Mouse (Mus musculus): ENCODE data around the gene Msl3l2. TPM values are rescaled to one million over a fixed set of nuclear protein-coding genes. Genes with fewer than 3 reads are reported as not detected.

Gene Msl3l2
- polyA plus RNA-seq, 1 experiment from 2014 or later, result 0.80 TPM

- ATAC-seq (no peak), DNase-seq (no peak)
- TF ChIP-seq CTCF (IDR thresholded peaks at IDR 0.05; ENCODE audit: low read depth) (no peak), EP300 (IDR thresholded peaks at IDR 0.05; ENCODE audit: low read depth) (no peak)
- Histone ChIP-seq H3K4me1 (ENCODE audit: insufficient read depth) (no peaks in the 10 kb centered on the region), H3K27ac (ENCODE audit: low read depth) (no peak overlapping the region), H3K9ac (replicated peaks) (no peak overlapping the region), H3K4me2 (ENCODE audit: low read depth, low read length) (no peak overlapping the region), H3K9me3 (ENCODE audit: low read length) (no peaks in the 10 kb centered on the region), H3K27me3 (ENCODE audit: insufficient read depth, low read length) (no peaks in the 10 kb centered on the region), H3K4me3 (ENCODE audit: low read depth, low read length) (no peak overlapping the region), H3K36me3 (replicated peaks; ENCODE audit: insufficient read depth, low read length) (no peaks in the 10 kb centered on the region)
- WGBS (ENCODE audit: insufficient replicate concordance), result 83% methylated on average over 1 of the region's 1 CpGs
These were observed 20.3 kb downstream of the Msl3l2 start for GRCm38 (mm10) chr10:56126972-56127371.

DNA sequence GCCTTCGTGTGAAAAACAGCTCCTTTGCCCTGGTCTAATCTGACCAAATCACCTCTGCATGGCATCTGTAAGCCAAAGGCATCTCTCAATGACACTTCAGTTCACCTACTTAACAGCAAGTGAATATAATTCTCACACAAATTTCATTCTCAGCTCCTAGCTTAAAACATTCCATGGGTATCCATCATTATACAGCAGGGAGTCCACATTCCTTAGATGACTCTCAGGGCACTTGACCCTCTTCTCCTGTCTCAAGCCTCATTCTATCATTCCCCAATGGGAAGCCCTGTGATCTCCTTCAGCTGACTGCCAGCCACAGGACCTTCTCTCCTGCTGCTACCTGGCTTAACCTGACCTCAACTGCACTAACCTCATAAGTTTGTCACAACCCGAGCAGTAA is 22.9 kb downstream of the Msl3l2 start:
- Histone ChIP-seq H3K4me1 (ENCODE audit: insufficient read depth) (no peaks in the 10 kb centered on the region), H3K9ac (replicated peaks) (no peak overlapping the region), H3K4me3 (ENCODE audit: low read depth, low read length) (no peak overlapping the region), H3K27me3 (ENCODE audit: insufficient read depth, low read length) (no peaks in the 10 kb centered on the region), H3K36me3 (replicated peaks; ENCODE audit: insufficient read depth, low read length) (no peaks in the 10 kb centered on the region), H3K4me2 (ENCODE audit: low read depth, low read length) (no peak overlapping the region), H3K27ac (ENCODE audit: low read depth) (no peak overlapping the region), H3K9me3 (ENCODE audit: low read length) (no peaks in the 10 kb centered on the region)
- 79% methylated on average over 2 of the region's 2 CpGs for WGBS (ENCODE audit: insufficient replicate concordance)
- no peak for DNase-seq
- TF ChIP-seq EP300 (IDR thresholded peaks at IDR 0.05; ENCODE audit: low read depth), result no peak
- TF ChIP-seq CTCF (IDR thresholded peaks at IDR 0.05; ENCODE audit: low read depth), result no peak
- no peak for ATAC-seq

GRCm38 (mm10) chr10:56137191-56137590 is 30.5 kb downstream of the Msl3l2 start:
- Histone ChIP-seq H3K9ac (replicated peaks) (no peak overlapping the region), H3K4me3 (ENCODE audit: low read depth, low read length) (no peak overlapping the region), H3K9me3 (ENCODE audit: low read length) (no peaks in the 10 kb centered on the region), H3K27me3 (ENCODE audit: insufficient read depth, low read length) (no peaks in the 10 kb centered on the region), H3K27ac (ENCODE audit: low read depth) (no peak overlapping the region), H3K4me2 (ENCODE audit: low read depth, low read length) (no peak overlapping the region), H3K4me1 (ENCODE audit: insufficient read depth) (no peaks in the 10 kb centered on the region), H3K36me3 (replicated peaks; ENCODE audit: insufficient read depth, low read length) (no peaks in the 10 kb centered on the region)
- DNase-seq (no peak), ATAC-seq (no peak)
- TF ChIP-seq CTCF (IDR thresholded peaks at IDR 0.05; ENCODE audit: low read depth), result no peak
- TF ChIP-seq EP300 (IDR thresholded peaks at IDR 0.05; ENCODE audit: low read depth), result no peak
- 75% methylated on average over 5 of the region's 5 CpGs for WGBS (ENCODE audit: insufficient replicate concordance)

- H3K4me3 ChIP-seq (ENCODE audit: low read depth, low read length), result no peak overlapping the region
- WGBS (ENCODE audit: insufficient replicate concordance), result 85% methylated on average over 3 of the region's 3 CpGs
- no peak overlapping the region for H3K4me2 ChIP-seq (ENCODE audit: low read depth, low read length)
- H3K27ac ChIP-seq (ENCODE audit: low read depth), result no peak overlapping the region
- H3K4me1 ChIP-seq (ENCODE audit: insufficient read depth), result no peaks in the 10 kb centered on the region
- H3K36me3 ChIP-seq (replicated peaks; ENCODE audit: insufficient read depth, low read length), result no peaks in the 10 kb centered on the region
- H3K9me3 ChIP-seq (ENCODE audit: low read length), result no peaks in the 10 kb centered on the region
- no peak for DNase-seq
- no peak overlapping the region for H3K9ac ChIP-seq (replicated peaks)
- TF ChIP-seq CTCF (IDR thresholded peaks at IDR 0.05; ENCODE audit: low read depth) (no peak), EP300 (IDR thresholded peaks at IDR 0.05; ENCODE audit: low read depth) (no peak)
- no peaks in the 10 kb centered on the region for H3K27me3 ChIP-seq (ENCODE audit: insufficient read depth, low read length)
- no peak for ATAC-seq
These were observed 42.2 kb downstream of the Msl3l2 start for GRCm38 (mm10) chr10:56148920-56149319.

GRCm38 (mm10) chr10:56156956-56157355 is 50.2 kb downstream of the Msl3l2 start:
- no peaks in the 10 kb centered on the region for H3K9me3 ChIP-seq (ENCODE audit: low read length)
- no peaks in the 10 kb centered on the region for H3K4me1 ChIP-seq (ENCODE audit: insufficient read depth)
- no peak for DNase-seq
- 65% methylated on average over 3 of the region's 3 CpGs for WGBS (ENCODE audit: insufficient replicate concordance)
- no peak for TF ChIP-seq EP300 (IDR thresholded peaks at IDR 0.05; ENCODE audit: low read depth)
- no peak for TF ChIP-seq CTCF (IDR thresholded peaks at IDR 0.05; ENCODE audit: low read depth)
- no peaks in the 10 kb centered on the region for H3K27me3 ChIP-seq (ENCODE audit: insufficient read depth, low read length)
- H3K9ac ChIP-seq (replicated peaks), result no peak overlapping the region
- no peak overlapping the region for H3K4me3 ChIP-seq (ENCODE audit: low read depth, low read length)
- no peak overlapping the region for H3K4me2 ChIP-seq (ENCODE audit: low read depth, low read length)
- ATAC-seq, result no peak
- no peaks in the 10 kb centered on the region for H3K36me3 ChIP-seq (replicated peaks; ENCODE audit: insufficient read depth, low read length)
- no peak overlapping the region for H3K27ac ChIP-seq (ENCODE audit: low read depth)

DNA sequence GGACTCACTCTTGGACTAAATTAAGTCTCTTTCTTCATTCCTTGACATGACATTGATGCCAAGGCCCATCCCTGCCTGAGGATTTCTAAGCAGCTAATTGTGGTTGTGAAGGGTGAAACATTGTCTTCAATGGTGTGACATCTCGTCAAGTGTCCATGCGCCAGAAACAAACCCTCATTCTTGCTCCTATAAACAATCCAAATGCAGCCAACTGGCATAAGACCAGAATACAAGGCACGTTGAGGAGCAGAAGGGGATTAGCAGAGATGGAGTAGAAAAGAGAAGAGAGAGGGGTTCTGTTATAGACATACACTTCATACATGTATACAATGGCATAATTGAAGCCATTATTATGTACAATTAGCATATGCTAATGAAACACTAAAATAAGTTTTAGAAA is 51.5 kb downstream of the Msl3l2 start:
- Histone ChIP-seq H3K9me3 (ENCODE audit: low read length) (no peaks in the 10 kb centered on the region), H3K36me3 (replicated peaks; ENCODE audit: insufficient read depth, low read length) (no peaks in the 10 kb centered on the region), H3K9ac (replicated peaks) (no peak overlapping the region), H3K4me1 (ENCODE audit: insufficient read depth) (no peaks in the 10 kb centered on the region), H3K4me3 (ENCODE audit: low read depth, low read length) (no peak overlapping the region), H3K27me3 (ENCODE audit: insufficient read depth, low read length) (no peaks in the 10 kb centered on the region), H3K4me2 (ENCODE audit: low read depth, low read length) (no peak overlapping the region), H3K27ac (ENCODE audit: low read depth) (no peak overlapping the region)
- DNase-seq (no peak), ATAC-seq (no peak)
- 85% methylated on average over 3 of the region's 3 CpGs for WGBS (ENCODE audit: insufficient replicate concordance)
- no peak for TF ChIP-seq CTCF (IDR thresholded peaks at IDR 0.05; ENCODE audit: low read depth)
- no peak for TF ChIP-seq EP300 (IDR thresholded peaks at IDR 0.05; ENCODE audit: low read depth)

DNA sequence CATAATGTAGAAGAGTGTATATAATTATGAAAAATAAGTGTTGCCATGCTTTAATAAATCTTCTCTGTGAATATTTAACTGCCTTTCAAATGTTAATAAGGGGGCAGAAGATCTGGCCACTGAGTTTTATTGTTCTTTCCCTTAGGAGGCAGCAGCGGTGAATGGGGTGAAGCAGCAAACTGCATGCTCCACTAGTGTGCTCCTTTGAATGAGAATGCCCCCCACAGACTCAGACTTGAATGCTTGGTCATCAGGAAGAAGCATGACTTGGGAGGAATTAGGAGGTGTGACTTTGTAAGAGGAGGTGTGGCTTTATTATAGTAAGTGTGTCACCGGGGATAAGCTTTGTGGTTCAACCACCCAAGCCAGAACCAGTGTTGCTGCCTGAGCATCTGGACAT is 52.0 kb downstream of the Msl3l2 start:
- Histone ChIP-seq H3K4me1 (ENCODE audit: insufficient read depth) (no peaks in the 10 kb centered on the region), H3K9me3 (ENCODE audit: low read length) (no peaks in the 10 kb centered on the region), H3K4me2 (ENCODE audit: low read depth, low read length) (no peak overlapping the region), H3K9ac (replicated peaks) (no peak overlapping the region), H3K27me3 (ENCODE audit: insufficient read depth, low read length) (no peaks in the 10 kb centered on the region), H3K4me3 (ENCODE audit: low read depth, low read length) (no peak overlapping the region), H3K36me3 (replicated peaks; ENCODE audit: insufficient read depth, low read length) (no peaks in the 10 kb centered on the region), H3K27ac (ENCODE audit: low read depth) (no peak overlapping the region)
- WGBS (ENCODE audit: insufficient replicate concordance), result 76% methylated on average over 2 of the region's 2 CpGs
- TF ChIP-seq CTCF (IDR thresholded peaks at IDR 0.05; ENCODE audit: low read depth) (no peak), EP300 (IDR thresholded peaks at IDR 0.05; ENCODE audit: low read depth) (no peak)
- ATAC-seq (no peak), DNase-seq (no peak)

All from liver, postnatal 0 days (tissue).